Mouse (Mus musculus) cerebellum, postnatal 14 days (tissue): ENCODE measurements around the gene Dnah17.

Experiments used
- DNase-seq, 2 experiments: peaks; one replicate each; pipeline ENCODE4 v3.0.0; 2021; ENCODE audit warnings: mixed read lengths in 2 of 2

The Dnah17 gene

DNA sequence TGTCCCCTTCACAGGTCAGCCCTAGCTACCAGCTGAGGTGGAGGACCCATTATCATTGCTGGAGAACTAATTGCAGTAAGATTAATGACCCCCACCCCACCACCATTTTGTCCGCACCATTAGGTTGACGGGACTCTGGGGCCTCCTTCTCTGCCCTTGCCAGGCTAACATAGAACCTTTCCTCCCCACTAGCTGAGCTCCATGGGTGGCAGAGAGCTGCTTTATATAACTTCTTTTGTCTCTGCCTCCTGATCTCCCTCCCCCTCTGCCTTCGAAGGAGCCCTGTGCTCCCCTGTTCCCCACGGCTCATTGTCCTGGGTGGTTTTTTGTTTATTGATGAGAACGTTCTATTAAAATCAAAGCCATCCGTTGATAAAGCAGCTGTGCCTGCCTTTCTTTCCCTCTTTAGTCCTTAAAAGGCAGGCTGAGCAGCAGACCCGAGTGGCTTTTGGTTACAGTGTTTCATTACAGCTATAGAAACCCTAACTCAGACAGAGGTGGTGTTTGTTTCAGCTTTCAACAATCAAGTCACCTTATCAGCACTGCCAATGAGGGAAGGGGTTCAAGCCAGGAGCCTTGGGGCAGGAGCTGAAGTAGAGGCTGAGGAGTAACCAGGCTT, 12.2 kb upstream of the Dnah17 start:
- no peak for DNase-seq

DNA sequence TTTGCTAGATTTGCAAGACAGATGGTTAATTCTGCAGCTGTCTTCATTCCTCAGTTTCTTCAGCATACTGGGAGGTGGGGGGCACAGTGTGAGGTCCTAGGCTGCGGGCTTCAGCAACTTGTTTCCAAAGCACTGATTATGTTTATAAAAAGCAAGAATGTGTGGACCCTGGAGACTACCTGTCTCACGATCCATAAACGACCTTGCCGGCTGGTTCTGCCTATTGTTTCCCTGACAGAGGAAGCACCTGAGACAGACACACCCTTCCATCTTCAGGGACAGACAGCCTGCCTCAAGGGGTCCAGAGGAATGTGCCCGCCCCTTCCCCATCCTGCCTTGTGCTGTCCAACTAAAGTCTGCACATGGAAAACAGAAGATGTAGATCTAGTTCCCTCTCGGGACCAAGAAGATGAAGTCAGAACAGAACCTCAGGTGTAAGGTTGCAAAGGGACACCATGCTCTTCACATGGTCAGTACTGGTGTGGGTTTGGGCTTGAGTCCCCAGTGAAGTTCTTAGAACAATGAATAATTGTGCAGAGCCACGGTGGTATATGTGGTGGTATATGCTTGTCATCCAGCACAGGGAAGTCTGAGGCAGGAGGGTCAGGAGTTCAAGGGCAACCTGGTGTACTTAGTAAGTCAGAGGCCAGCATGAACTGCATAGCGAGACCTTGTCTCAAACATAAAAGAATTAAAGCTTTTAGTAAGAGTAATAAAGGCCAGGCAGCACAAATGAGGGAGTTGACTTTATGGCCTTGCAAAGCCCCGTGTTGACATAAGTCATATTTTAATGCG, 10.5 kb upstream of the Dnah17 start:
- no peak for DNase-seq

DNA sequence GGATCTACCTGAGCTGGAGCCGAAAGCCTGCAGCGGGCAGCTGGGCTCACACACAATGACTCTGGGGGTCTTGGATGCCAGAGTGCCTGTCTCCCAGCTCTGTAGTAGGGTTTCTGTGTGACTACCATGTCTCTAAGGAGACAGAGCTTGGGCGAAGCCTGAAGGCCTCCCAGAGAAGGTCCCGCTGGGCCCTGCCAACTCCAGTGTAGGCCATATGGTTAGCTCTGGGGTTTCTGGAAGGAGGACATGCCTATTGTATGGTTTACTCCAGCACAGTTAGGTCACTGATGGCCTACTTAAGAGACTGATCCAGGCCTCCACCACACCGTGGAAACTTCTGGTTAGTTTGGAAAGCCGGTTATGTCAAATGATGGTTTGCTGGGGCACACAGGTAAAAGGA, 7.9 kb upstream of the Dnah17 start:
- no peak for DNase-seq

DNA sequence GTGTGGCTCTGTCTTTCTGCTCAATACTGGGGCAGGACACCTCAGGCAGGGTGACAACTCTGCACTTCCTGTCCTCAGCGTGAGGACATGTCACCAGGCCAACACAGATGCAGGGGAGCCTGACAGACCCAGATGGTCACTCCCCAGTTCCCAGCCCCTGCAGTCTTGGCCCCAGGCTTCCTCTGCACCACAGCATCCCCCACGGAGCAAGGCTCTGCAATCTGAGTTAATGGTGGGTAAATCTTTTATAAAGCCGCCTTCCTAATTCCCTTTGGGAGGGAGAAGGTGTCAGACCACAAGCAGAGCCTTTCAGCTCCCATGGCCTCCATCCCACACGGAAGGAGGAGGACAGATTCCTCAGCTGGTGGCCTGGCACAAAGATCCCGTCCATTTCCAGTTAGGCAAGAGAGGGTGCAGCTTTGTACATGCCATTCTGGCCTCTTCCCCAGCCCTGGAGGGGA, 5.8 kb upstream of the Dnah17 start:
- DNase-seq = no peak

DNA sequence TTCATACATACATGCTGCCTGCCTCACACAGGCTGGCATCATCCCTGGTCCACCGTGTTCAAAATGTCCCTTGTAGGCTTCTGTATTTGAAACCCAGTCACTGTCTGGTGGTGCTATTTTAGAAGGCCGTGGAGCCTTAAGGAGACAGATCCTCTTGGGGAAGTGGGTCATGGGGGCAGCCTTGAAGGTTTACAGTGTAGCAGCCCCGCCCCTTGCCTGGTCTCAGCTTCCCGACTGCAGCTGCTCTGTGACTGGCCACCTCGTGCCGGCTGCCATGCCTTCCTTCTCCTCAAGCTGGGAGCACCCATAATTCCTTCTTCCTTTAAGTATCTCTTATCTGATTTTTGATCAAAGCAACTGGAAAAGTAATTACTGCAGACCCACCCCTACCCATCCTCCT, 4.8 kb upstream of the Dnah17 start:
- no peak for DNase-seq

DNA sequence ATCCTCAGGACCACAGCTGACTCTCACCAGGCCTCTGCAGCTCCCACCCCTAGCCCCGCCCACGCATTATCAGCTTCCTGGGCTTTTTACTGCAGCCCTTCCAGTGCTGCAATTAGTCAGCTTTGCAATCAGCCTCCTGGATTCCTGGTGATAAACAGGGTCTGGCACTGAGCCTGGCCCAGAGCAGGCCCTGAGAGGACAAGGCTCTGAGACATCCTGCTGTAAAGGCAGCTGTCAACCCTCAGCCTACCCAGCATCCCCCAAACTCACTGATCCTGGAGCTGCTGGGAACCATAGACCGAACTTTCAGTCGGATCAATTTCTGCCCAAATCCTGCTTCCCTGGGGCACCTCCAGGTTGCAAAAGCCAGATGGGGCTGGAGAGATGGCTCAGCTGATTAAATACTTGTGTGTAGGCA, 3.3 kb upstream of the Dnah17 start:
- peak; percentile 43 to 59 for DNase-seq

DNA sequence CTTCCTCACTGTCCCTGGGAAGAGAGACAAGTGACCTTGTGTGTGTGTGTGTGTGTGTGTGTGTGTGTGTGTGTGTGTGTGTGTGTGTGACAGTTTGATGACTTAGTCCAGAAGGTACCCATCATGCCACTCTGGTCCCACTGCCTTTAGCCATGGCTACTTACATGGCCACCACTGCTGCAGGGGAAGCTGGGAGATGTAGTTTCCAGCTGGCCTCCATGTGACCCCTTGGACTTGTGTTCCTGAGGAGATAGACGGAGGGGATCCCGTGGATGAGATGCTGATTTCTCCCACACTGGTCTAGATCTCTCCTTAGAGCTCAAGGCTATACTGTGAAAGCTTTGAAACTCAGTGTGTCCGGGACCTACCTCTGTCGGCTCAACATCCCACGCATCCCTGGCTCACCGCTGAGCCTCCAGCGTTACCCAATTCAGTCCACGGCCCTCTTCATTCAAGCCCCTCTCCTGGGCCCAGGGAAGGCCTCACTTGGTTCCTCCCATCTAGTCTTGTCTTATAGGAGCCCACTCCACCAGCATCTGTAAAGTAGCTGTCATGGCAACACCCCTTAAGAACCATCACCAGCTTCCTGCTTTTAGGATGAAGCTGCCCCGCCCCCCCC, 2.8 kb upstream of the Dnah17 start:
- DNase-seq = peak; percentile 36 to 46

DNA sequence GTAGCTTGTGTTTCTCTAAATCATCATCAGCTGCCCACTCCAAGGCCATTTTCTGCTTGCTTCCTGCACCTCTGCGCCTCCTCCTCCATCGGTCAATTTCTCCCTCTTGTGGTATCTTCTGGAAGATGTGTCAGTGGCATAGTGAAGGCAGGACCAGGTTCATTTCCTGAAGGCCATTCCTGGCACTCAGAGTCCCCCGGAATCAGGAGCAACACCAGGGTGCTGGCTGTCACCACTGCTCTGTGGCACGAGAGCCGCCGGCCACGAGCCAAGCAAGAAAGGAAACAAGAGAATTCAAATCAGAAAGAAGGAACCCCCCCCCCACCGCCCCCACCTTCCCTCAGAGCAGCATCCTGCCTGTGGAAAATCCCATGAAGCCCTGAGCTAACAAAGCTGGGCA, 1.7 kb upstream of the Dnah17 start:
- peak; percentile 65 to 67 for DNase-seq

DNA sequence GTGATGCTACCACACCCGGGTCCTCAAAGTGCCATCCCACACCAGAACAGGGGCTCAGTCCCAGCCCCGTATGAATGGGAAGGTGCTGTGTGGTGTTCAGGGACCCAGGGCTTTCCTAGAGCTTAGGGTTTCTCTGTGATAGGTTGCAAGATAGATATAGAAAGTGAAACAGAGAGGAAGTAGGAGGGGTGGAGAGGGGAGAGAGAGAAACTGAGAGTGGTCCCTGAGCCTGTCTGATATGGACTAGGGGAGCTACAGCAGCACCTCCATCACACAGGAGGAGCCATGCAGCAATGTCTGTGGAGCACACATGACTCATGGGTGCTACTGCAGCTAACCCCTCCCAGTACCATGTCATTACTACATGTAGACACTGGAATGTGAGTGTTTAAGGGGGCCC, 622 bp downstream of the Dnah17 start:
- no peak for DNase-seq

DNA sequence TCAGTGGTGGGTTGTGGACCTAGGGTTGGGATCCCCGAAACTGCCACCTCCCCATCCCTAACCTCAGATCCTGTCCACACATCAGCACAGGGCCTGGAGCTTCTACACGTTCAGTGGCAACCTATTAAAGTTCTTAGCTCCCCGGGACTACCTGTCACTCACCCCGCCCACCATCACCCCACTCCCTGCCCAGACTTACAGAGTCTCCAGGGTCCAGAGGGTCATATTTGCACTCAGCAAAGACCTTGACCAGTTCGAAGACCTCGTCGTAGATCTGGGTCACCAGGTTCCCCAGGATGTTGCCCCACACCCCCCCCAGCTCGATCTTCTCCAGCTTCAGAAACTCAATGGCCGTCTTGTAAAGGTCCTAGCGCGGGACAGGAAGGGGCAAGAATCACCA, 8.8 kb downstream of the Dnah17 start:
- DNase-seq = no peak

DNA sequence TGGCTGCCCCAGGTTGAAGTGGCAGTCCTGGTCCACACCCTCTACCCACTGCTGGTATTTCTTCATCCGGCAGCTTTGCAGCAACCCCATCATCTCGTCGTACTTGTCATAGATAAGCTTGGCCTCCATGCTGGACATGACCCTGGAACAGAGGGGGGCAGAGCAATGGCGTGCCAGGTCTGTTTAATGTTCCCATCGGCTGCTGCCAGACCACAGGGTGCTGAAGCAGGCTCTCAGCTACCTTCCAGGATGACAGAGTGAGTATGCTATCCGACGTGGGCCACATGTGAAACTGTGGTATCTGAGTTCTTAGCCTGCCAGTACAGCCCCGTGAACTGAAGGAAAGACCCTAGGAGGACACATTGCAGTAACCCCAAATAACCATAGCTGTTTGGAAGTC, 11.7 kb downstream of the Dnah17 start:
- DNase-seq = no peak

DNA sequence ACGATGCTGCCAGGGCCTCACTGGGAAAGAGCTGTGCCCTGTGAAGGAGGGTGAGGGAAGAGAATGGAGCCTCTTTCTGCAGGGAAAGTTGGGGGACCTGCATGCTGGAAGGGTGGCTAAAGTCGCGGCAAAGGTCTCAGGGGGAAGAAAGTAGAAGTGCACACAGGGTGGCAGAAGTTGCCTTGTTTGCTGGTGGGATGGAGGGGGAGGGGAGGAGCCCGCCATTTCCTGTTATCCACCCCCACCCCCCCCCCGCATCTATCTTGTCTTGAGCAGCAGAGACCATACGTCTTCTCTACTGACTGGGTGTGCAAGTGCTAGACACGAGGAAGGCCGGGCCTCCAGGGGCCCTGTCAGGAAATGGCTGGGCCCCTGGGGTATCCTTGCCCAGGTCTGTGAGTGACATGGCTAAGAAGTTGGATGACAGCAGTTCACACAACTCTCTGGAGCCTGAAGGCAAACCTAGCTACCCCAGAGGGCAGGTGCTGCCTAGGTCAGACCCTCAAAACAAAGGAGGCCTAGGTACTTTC, 15.8 kb downstream of the Dnah17 start:
- no peak for DNase-seq

DNA sequence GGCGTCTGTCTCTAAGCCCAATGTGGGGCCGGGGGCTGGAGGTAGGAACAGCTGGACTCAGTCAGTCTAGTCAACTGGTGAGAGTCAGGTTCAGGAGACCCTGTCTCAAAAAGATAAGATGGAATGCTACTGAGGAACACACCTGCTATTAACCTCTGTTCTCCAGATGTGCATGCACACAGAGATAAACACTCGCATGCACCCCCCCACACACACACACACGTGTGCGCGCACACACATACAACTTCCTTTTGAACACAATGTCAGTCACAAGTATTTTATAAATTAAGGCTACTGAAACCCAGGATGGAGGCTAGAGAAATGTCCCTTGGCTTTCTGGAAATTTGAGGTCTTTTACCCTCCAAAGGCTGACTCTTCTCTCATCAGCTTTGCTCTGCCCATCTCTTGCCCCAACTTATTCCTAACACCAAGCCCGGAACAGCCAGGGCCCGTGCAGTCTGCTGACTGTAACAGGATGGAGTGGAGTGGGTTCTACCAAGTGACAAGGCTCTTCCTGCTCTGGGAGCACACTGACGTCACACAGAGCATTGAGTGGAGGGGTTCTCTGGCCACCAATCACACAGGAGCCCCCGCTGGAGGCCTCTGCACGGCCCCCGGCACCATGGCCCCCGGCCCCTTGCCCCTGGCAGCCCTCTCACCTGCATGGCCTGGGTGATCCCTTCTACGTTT, 16.8 kb downstream of the Dnah17 start:
- no peak for DNase-seq

DNA sequence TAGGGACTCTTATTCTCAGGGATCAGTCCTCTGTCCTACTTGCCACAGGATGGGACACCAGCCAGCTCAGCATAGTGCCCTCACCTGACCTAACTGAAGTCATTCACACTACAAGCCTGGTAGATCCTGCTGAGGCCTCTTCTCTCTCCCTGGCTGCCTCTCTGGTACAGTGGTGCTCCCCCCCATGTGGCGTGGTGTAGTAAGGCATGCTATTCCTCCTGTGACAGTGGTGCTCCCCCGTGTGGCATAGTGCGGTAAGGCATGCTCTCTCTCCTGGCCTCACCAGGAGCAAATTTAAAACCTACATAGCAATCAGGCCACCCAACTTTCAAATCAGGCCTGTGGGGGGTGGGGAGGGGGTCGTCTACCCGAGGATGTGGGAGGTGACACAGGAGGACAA, 26.4 kb downstream of the Dnah17 start:
- peak; percentile 79 to 92 for DNase-seq

DNA sequence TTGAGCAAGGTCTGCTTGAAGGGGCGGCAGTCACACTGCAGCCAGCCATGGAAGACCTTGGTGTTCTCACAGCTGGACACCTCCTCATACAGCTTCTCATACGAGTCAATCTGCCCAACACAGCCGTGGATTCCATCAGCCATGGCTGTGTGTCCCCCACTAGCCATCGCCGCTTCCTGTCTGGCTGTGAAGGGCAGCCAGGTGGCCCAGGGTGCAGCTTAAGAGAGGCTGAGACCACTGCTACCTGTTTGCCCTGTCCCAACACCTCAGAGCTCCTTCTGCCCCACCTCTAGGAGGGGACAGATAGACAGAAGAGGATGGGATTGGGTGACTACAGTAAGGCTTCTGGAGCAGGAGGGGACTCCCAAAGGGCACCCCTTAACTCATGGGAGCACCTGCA, 27.1 kb downstream of the Dnah17 start:
- no peak for DNase-seq

DNA sequence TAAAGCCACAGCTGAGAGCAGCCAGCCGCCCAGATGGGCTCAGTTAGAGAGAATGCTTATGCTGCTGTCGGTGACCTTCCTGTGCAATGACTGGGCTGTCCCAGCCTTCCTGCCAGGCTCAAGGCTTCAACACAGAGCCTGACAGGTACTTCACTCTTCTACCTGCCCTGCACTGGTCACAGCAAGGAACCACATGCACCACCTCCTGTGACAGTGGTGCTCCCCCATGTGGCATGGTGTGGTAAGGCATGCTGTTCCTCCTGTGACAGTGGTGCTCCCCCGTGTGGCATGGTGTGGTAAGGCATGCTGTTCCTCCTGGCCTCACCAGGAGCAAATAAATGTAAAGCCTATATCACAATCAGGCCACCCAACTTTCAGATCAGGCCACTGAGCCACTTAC, 27.6 kb downstream of the Dnah17 start:
- DNase-seq = peak; percentile 87 to 95

DNA sequence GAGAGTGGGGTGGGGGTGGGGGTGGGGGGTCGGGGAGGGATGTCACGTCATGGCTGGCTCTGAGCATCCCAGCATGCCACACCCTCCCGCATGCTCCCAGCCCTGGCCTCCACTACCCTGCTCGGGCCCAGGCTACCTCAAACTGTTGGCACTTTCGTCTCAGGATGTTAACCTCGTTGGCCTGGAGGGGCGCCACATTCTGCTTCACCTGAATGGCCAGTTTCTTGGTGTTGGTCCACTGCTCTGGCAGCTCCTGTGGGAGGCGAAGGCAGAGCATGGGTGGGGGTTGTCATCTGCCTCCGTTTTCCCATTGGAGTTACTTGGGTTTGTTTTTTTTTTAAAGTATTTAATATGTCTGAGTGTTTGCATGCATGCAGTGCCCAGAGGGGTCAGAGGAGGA, 29.3 kb downstream of the Dnah17 start:
- peak in 1 of 2 experiments; percentile 45 for DNase-seq

DNA sequence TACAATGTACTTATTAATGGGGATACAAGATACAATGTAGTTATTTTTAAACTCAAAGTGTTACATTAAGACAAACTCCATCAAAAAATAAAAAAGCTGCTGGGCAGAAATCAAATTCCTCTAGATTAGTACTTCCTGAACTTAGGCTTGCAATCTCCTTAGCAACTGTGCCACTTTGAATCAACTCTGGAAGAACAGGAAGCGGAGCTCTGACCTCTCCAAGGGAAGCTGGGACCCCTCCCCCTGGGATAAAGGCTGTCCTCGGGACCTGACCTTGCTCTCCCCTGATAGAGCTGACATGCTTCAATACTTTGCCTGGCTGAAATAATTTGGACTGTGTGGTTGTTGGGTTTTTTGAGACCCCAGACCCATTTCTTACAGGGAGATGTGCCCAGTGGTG, 33.7 kb downstream of the Dnah17 start:
- DNase-seq = no peak

DNA sequence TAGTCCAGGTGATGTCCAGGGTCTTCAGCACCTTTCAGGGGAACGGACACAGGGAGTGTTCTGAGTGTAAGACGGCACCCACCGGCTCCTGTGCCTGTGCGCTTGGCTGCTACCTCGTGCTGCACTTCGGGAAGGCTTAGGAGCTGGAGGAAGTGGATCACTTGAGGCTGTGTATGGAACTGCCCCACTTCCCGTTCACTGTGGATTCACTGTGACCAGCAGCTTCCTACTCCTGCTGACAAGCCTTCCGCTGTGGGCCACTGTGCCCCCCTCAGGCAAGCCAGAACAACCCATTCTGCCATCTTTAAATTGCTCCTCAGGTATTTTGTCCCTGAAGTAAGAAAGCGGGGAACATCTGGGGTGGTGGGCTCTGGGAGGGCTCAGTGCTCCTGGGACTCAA, 35.4 kb downstream of the Dnah17 start:
- DNase-seq = no peak

DNA sequence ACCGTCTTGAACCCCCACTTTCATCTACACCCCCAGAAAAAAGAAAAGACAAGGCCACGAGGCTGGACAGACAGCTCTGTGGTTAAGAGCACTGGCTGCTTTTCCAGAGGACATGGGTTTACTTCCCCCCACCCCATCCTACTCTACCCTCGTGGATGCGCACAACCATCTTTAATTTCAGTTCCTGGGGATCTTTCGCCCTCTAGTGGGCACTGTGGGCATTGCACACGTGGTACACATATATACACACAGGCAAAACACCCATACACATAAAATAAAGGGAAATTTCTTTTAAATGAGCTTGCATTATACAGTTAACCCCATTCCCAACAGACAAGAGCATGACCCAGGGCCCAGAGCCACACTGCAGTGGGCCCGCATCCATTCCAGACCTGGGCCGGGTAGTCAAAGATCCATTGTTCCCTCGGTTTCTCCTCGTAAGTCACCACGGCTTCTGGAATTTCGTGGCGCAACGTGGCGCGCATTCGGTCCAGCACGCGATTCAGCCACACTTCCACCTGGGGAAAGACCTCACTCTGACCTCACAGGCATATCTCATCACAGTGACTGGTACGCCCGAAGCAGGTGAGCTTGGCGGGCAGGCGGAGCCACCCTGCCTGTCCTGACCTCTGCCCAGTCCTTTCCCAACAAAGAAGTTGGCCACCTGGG, 39.3 kb downstream of the Dnah17 start:
- peak in 1 of 2 experiments; percentile 45 for DNase-seq

DNA sequence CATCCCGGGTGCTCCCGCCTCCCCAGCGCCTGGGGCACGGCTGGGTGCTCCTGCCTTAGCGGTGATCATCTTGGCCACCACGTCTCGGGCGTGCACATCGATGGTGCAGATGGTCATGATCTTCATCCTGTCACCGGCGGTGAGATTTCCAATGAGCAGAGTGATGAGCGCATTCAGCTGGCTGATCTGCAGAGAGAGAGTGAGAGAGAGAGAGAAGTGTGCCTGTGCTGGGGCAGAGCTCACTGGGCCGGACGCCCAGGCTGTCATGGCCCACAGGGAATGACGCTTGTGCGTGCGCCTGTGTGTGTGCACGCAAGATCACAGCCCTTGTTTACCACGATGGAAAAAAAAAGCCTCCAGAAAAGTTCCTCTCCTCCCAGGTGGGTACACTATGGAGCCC, 41.5 kb downstream of the Dnah17 start:
- DNase-seq = peak in 1 of 2 experiments; percentile 12

DNA sequence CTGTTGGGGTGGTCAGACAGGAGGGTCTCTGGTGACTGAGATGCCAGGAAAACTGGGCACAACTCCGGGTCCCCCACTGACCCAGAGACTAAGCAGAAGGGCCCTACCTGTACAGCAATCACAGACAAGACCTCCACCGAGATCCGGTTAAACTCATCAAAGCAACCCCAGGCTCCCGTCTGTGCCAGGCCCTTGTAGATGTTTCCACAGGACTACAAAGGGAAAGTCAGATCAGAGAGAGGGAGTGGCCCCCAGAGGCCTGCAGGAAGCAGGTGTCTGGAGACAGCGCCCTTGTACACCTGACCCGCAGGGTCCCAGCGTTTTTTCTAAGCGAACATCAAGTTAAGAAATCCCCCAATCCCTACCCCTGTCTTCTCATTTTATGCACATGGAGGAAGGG, 44.5 kb downstream of the Dnah17 start:
- no peak for DNase-seq

DNA sequence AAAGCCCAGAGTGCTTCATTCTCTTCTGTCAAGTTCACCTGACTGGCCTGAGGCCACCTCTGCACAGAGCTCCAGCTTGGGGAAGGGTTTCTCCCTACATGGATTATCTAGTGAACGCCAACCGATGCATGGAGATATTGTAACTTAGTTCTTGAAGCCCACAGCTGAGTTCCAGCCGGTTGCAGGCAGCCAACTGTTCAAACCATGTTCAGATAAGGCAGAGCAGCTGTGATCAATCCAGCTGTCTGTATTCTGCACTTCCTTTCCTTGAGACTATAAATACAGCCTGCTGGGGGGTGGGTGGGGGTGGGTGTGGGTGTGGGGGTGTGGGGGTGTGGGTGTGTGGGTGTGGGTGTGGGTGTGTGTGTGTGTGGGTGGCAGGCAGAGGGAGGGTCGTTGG, 45.3 kb downstream of the Dnah17 start:
- no peak for DNase-seq
